Mouse (Mus musculus) heart, adult 11 months (tissue): Measurements from ENCODE around the gene Gm7694.

ENCODE experiments used
- DNase-seq: peaks from one replicate; pipeline ENCODE4 v3.0.0; 2022

Gene Gm7694

GRCm38 (mm10) chr1:170282415-170283129, 23.6 kb downstream of the Gm7694 start:
- no peak for DNase-seq

GRCm38 (mm10) chr1:170277016-170277415, 29.1 kb downstream of the Gm7694 start, which contains the start of gene Sh2d1b1:
TSS of gene Sh2d1b1 (plus strand) at chr1:170277320.
- DNase-seq: no peak

DNA sequence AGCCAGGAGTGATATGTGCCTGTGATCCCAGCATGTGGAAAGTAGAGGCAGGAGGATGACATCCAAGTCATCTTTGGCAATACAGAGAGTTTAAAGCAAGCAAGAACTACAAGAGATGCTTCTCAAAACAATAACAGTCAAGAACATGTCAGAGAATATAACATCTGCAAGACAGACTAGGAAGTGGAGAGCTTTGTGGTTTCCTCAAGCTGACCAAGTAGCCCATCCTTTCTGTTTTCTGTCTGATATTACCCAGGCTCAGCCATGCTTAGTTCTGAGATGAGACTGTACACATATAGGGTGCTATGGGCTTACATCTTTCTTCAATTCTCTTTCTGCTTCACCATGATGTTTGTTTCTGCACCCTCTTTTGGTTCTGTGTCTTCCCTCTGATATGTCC, 32.9 kb downstream of the Gm7694 start:
- no peak for DNase-seq

DNA sequence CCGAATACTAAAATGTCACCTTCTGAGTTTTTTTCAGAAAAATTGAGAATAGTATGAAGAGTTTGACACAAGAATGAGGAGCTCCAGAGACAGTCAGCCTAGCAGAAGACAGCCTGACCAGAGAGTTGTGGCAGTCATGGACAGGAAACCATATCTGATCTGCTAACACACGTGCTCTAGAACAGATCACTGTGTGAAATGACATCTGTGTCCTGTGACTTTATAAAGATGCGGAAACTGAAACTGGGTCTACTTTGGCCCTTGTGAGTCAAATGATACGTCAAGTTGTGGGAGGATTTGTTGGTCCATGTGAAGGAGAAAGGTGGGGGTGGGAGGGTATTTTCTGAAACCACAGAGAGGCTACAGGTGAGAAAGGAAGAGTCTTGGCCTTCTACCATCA, 35.4 kb downstream of the Gm7694 start:
- DNase-seq: no peak

DNA sequence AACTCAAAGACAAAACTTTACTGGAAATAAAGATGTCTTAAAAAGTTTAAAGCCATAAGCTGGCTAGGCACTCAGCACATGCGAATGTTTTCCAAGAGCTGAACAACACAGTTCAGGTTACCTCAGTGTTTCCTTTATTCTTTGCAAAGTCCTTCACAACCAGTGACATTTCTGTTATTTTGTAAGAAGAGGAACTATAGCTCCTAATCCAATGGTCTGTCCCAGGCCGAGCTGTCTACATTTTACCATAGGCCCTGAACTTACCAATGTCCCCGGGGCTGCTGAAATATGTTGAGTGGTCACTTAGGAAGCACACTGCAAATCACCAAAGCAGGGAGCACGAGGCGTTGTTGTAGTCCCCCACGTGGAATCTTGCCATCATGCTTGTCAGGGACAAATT, 35.9 kb downstream of the Gm7694 start:
- DNase-seq: no peak

- DNase-seq: peak; percentile 99
These were observed 50.6 kb downstream of the Gm7694 start for GRCm38 (mm10) chr1:170255560-170255910.

GRCm38 (mm10) chr1:170254893-170255559, 51.1 kb downstream of the Gm7694 start:
- DNase-seq: no peak
